Mouse (Mus musculus) heart, postnatal 0 days (tissue): Measurements from ENCODE around the gene Znhit6.
A peak's percentile ranks its signal among the peaks of the same experiment; 100 is the strongest.

Source experiments
- CTCF ChIP-seq: IDR thresholded peaks from 2 replicates; pipeline ENCODE4 v1.5.1; 2016; ENCODE audit warnings: antibody characterized with exemption, control low read depth, low read depth
- EP300 ChIP-seq: IDR thresholded peaks from 2 replicates; pipeline ENCODE4 v1.6.1; 2016; ENCODE audit warnings: antibody characterized with exemption, low read depth

DNA sequence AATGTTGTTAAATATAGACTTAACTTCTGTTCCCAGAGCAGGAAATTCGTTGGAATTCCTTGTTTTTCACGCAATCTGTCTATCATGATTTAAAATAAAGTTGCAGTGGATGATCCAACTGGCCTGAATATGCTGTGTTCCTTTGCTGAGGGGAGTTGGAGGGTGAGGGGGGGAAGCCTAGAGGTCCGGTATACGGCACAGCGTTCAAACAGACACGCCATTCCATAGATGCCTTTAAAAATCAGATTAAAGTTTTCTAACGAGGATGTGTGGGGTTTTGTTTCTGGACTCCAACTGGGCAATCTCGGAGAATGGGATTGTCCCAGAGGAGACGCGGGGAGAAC is 75.9 kb downstream of the Znhit6 start:
- TF ChIP-seq CTCF = no peak
- TF ChIP-seq EP300 = peak; percentile 58
